Mouse (Mus musculus): ENCODE measurements around the gene Bank1. TPM values are rescaled to one million over a fixed set of nuclear protein-coding genes. Genes with fewer than 3 reads are reported as not detected.

Gene Bank1
- polyA plus RNA-seq, 1 experiment from 2014 or later, result 0.24 TPM

DNA sequence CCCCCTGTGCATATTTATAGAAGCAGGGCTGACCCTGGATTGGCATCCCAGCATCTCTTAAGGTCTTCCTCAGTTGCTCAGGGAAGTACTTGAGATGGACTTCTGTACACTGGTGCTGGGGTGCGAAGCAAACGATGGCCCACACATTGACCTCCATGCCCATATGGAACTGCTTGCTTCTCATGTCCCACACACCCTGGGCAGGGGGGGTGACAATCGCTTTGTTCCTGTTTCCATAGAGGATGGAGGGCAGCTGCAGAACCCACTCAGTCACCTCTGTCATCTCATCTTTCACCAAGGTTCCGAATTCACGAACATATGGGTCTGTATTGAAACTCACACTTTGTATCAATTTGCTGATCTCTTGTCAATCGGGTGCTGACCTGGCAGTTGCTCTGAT lies 275.7 kb downstream of the Bank1 start:
- WGBS, result 89% methylated on average over 6 of the region's 6 CpGs
- Histone ChIP-seq H3K4me1 (replicated peaks) (no peaks in the 10 kb centered on the region), H3K36me3 (no peaks in the 10 kb centered on the region), H3K27ac (no peak overlapping the region), H3K9me3 (no peaks in the 10 kb centered on the region), H3K4me3 (replicated peaks) (no peak overlapping the region), H3K27me3 (no peaks in the 10 kb centered on the region), H3K4me2 (no peak overlapping the region), H3K9ac (replicated peaks) (no peak overlapping the region)
- ATAC-seq (ENCODE audit: insufficient number of reproducible peaks, insufficient read depth, low FRiP score, low TSS enrichment, low read depth), result no peak

GRCm38 (mm10) chr3:136048026-136048425 lies 277.8 kb downstream of the Bank1 start:
- no peak overlapping the region for H3K27ac ChIP-seq
- 85% methylated on average over 4 of the region's 4 CpGs for WGBS
- H3K36me3 ChIP-seq, result no peaks in the 10 kb centered on the region
- no peak overlapping the region for H3K4me2 ChIP-seq
- H3K27me3 ChIP-seq, result no peaks in the 10 kb centered on the region
- peaks cover 7% of the 10 kb centered on the region; the same call in 1 of the 2 replicates for H3K9me3 ChIP-seq
- no peak overlapping the region for H3K4me3 ChIP-seq (replicated peaks)
- H3K9ac ChIP-seq (replicated peaks), result no peak overlapping the region
- H3K4me1 ChIP-seq (replicated peaks), result no peaks in the 10 kb centered on the region
- no peak for ATAC-seq (ENCODE audit: insufficient number of reproducible peaks, insufficient read depth, low FRiP score, low TSS enrichment, low read depth)

- no peak for ATAC-seq (ENCODE audit: insufficient number of reproducible peaks, insufficient read depth, low FRiP score, low TSS enrichment, low read depth)
- Histone ChIP-seq H3K36me3 (no peaks in the 10 kb centered on the region), H3K4me2 (no peak overlapping the region), H3K9ac (replicated peaks) (no peak overlapping the region), H3K27ac (no peak overlapping the region), H3K4me1 (replicated peaks) (no peaks in the 10 kb centered on the region), H3K9me3 (peaks cover 7% of the 10 kb centered on the region; the same call in 1 of the 2 replicates), H3K27me3 (no peaks in the 10 kb centered on the region), H3K4me3 (replicated peaks) (no peak overlapping the region)
- 79% methylated on average over 2 of the region's 2 CpGs for WGBS
Observed at GRCm38 (mm10) chr3:136045381-136045780, 280.5 kb downstream of the Bank1 start.

GRCm38 (mm10) chr3:136040041-136040440 lies 285.8 kb downstream of the Bank1 start:
- Histone ChIP-seq H3K9me3 (peaks cover 7% of the 10 kb centered on the region; the same call in 1 of the 2 replicates), H3K4me2 (no peak overlapping the region), H3K4me1 (replicated peaks) (no peaks in the 10 kb centered on the region), H3K36me3 (no peaks in the 10 kb centered on the region), H3K9ac (replicated peaks) (no peak overlapping the region), H3K27ac (no peak overlapping the region), H3K27me3 (no peaks in the 10 kb centered on the region), H3K4me3 (replicated peaks) (no peak overlapping the region)
- WGBS, result 81% methylated on average over 2 of the region's 2 CpGs
- no peak for ATAC-seq (ENCODE audit: insufficient number of reproducible peaks, insufficient read depth, low FRiP score, low TSS enrichment, low read depth)

- ATAC-seq (ENCODE audit: insufficient number of reproducible peaks, insufficient read depth, low FRiP score, low TSS enrichment, low read depth), result no peak
- Histone ChIP-seq H3K9ac (replicated peaks) (no peak overlapping the region), H3K27ac (no peak overlapping the region), H3K36me3 (no peaks in the 10 kb centered on the region), H3K4me2 (no peak overlapping the region), H3K27me3 (no peaks in the 10 kb centered on the region), H3K4me3 (replicated peaks) (no peak overlapping the region), H3K9me3 (peaks cover 7% of the 10 kb centered on the region; the same call in 1 of the 2 replicates), H3K4me1 (replicated peaks) (no peaks in the 10 kb centered on the region)
- WGBS, result 80% methylated on average over 6 of the region's 6 CpGs
Observed at GRCm38 (mm10) chr3:136039446-136039845, 286.4 kb downstream of the Bank1 start.

DNA sequence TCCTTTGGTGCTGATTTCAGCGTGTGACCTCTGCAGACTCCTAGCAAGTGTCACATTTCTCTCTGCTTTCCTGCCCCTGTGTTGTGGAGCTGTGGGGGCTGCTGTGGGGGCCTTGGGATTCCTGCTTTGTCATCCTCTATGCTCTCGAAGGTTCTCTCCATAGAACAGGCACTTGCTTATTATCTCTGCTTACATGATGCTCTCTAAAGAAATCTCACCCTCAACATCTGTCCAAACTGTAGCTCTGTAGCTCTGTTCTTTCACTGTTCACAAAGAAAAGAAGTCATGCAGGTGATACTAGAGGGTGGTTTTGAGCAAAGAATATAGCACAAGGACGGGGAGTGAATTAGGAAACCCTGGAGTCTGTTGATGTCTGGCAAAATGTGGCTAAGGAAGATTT lies 288.6 kb downstream of the Bank1 start:
- Histone ChIP-seq H3K4me3 (replicated peaks) (no peak overlapping the region), H3K4me1 (replicated peaks) (no peaks in the 10 kb centered on the region), H3K36me3 (no peaks in the 10 kb centered on the region), H3K9ac (replicated peaks) (no peak overlapping the region), H3K9me3 (no peaks in the 10 kb centered on the region), H3K27ac (no peak overlapping the region), H3K4me2 (no peak overlapping the region), H3K27me3 (no peaks in the 10 kb centered on the region)
- WGBS, result 42% methylated on average over 3 of the region's 3 CpGs
- no peak for ATAC-seq (ENCODE audit: insufficient number of reproducible peaks, insufficient read depth, low FRiP score, low TSS enrichment, low read depth)

GRCm38 (mm10) chr3:136035784-136036183 lies 290.1 kb downstream of the Bank1 start:
- Histone ChIP-seq H3K4me1 (replicated peaks) (no peaks in the 10 kb centered on the region), H3K9me3 (no peaks in the 10 kb centered on the region), H3K36me3 (no peaks in the 10 kb centered on the region), H3K4me2 (no peak overlapping the region), H3K4me3 (replicated peaks) (no peak overlapping the region), H3K27ac (no peak overlapping the region), H3K27me3 (no peaks in the 10 kb centered on the region), H3K9ac (replicated peaks) (no peak overlapping the region)
- WGBS, result 41% methylated on average over 1 of the region's 1 CpGs
- no peak for ATAC-seq (ENCODE audit: insufficient number of reproducible peaks, insufficient read depth, low FRiP score, low TSS enrichment, low read depth)

GRCm38 (mm10) chr3:136024876-136025275 lies 301.0 kb downstream of the Bank1 start:
- Histone ChIP-seq H3K4me2 (no peak overlapping the region), H3K4me3 (replicated peaks) (no peak overlapping the region), H3K27ac (no peak overlapping the region), H3K9ac (replicated peaks) (no peak overlapping the region), H3K27me3 (no peaks in the 10 kb centered on the region), H3K4me1 (replicated peaks) (no peaks in the 10 kb centered on the region), H3K9me3 (no peaks in the 10 kb centered on the region), H3K36me3 (no peaks in the 10 kb centered on the region)
- 99% methylated on average over 2 of the region's 2 CpGs for WGBS
- ATAC-seq (ENCODE audit: insufficient number of reproducible peaks, insufficient read depth, low FRiP score, low TSS enrichment, low read depth), result no peak

DNA sequence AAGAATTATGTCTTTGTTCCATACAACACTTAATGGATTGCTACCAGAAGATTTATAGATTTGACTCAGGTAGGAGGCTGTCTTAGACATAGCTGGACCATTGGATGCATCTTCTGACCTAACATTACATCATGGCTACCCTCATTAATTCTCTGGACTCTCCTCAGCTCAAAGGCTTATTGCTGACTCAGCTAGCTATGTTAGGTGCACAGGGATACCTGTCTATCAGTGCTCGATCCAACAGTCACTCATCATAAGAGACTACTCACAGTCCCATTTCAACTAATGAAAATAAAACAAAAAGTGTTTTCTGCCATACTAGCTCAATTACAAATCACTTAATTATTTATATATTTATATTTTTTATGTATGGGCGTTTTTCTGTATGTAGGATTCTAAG lies 308.3 kb downstream of the Bank1 start:
- no peak overlapping the region for H3K4me2 ChIP-seq
- WGBS, result 83% methylated on average over 2 of the region's 2 CpGs
- H3K27me3 ChIP-seq, result no peaks in the 10 kb centered on the region
- H3K27ac ChIP-seq, result no peak overlapping the region
- no peak for ATAC-seq (ENCODE audit: insufficient number of reproducible peaks, insufficient read depth, low FRiP score, low TSS enrichment, low read depth)
- H3K9ac ChIP-seq (replicated peaks), result no peak overlapping the region
- no peak overlapping the region for H3K4me3 ChIP-seq (replicated peaks)
- no peaks in the 10 kb centered on the region for H3K9me3 ChIP-seq
- H3K36me3 ChIP-seq, result no peaks in the 10 kb centered on the region
- H3K4me1 ChIP-seq (replicated peaks), result no peaks in the 10 kb centered on the region

GRCm38 (mm10) chr3:136010616-136011015 lies 315.2 kb downstream of the Bank1 start:
- 83% methylated on average over 4 of the region's 4 CpGs for WGBS
- ATAC-seq (ENCODE audit: insufficient number of reproducible peaks, insufficient read depth, low FRiP score, low TSS enrichment, low read depth), result no peak

GRCm38 (mm10) chr3:136007846-136008245 lies 318.0 kb downstream of the Bank1 start:
- ATAC-seq (ENCODE audit: insufficient number of reproducible peaks, insufficient read depth, low FRiP score, low TSS enrichment, low read depth), result no peak
- no peak overlapping the region for H3K9ac ChIP-seq (replicated peaks)
- H3K27me3 ChIP-seq, result no peaks in the 10 kb centered on the region
- no peak overlapping the region for H3K27ac ChIP-seq
- H3K4me1 ChIP-seq (replicated peaks), result peaks cover 7% of the 10 kb centered on the region; the same call in 1 of the 2 replicates
- peak overlapping the region; percentile 18; the same call in 1 of the 2 replicates for H3K4me2 ChIP-seq
- H3K4me3 ChIP-seq (replicated peaks), result no peak overlapping the region
- whole genome bisulfite sequencing, result 43% methylated on average over 9 of the region's 9 CpGs
- no peaks in the 10 kb centered on the region for H3K36me3 ChIP-seq
- H3K9me3 ChIP-seq, result no peaks in the 10 kb centered on the region

More at GRCm38 (mm10) chr3:136010616-136011015, 315.2 kb downstream of the Bank1 start:
- Histone ChIP-seq H3K4me1 (replicated peaks) (peaks cover 7% of the 10 kb centered on the region; the same call in 1 of the 2 replicates), H3K9ac (replicated peaks) (no peak overlapping the region), H3K4me3 (replicated peaks) (no peak overlapping the region), H3K9me3 (no peaks in the 10 kb centered on the region), H3K27me3 (no peaks in the 10 kb centered on the region), H3K4me2 (no peak overlapping the region), H3K27ac (no peak overlapping the region), H3K36me3 (no peaks in the 10 kb centered on the region)

DNA sequence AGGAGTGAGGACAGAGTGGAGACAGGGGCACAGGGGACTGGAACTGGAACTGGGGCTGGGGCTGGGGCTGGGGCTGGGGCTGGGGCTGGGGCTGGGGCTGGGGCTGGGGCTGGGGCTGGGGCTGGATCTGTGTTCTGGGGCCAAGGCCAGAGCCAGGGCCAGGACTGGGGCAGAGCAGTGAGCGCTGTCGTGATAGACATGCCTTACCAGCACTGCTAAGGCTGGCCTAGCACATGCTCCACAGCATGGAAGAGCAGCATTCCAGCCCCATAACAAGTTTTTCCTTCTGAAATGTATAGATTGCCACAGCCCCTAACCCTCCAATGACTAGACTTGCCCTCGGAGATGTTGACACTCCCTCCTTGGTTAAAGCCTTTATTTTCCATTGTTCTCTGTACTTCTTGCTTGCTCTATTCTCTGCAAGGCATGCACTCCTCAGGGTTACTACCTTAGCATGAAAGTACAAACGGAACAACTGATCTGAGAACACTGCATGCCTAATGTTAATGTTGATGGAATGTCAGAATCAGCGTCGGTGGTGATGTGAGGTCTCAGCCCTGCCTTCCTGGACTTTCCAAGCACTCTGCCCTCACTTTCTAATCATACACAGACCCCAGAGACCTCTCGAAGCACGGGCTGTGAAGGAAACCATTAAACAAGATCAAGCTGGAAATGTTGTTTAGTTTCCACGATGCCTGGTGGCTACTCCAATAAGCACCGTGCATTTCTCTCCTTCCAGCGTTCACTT lies 318.6 kb downstream of the Bank1 start:
- no peaks in the 10 kb centered on the region for H3K27me3 ChIP-seq
- no peak for ATAC-seq (ENCODE audit: insufficient number of reproducible peaks, insufficient read depth, low FRiP score, low TSS enrichment, low read depth)
- H3K9me3 ChIP-seq, result no peaks in the 10 kb centered on the region
- no peak overlapping the region for H3K4me3 ChIP-seq (replicated peaks)
- peak overlapping the region; percentile 18 for H3K4me2 ChIP-seq
- no peaks in the 10 kb centered on the region for H3K36me3 ChIP-seq
- 56% methylated on average over 11 of the region's 11 CpGs for WGBS
- H3K9ac ChIP-seq (replicated peaks), result no peak overlapping the region
- no peak overlapping the region for H3K27ac ChIP-seq
- peaks cover 7% of the 10 kb centered on the region; the same call in 1 of the 2 replicates for H3K4me1 ChIP-seq (replicated peaks)
